Mouse (Mus musculus) adrenal gland, postnatal 10 days (tissue): ENCODE data around the gene Asb11. TPM values are rescaled to one million over a fixed set of nuclear protein-coding genes. Genes with fewer than 3 reads are reported as not detected.

Experiments
- DNase-seq: peaks from one replicate; pipeline ENCODE4 v3.0.0; 2021; ENCODE audit warnings: mixed read lengths
- long read RNA-seq, 2 experiments: library from polyadenylated mRNA; stranded (forward); transcript quantifications; one replicate each; pipeline ENCODE4 v2.0.0; 2021
- total RNA-seq, 2 experiments: library from RNA; stranded (reverse); gene quantifications; 2 replicates each; pipeline ENCODE4 v1.2.3; 2021

Gene Asb11
- total RNA-seq: 1 to 10 TPM in 1 of 2 experiments, under 1 TPM in 1; 0.33 to 1.9 TPM
- long read RNA-seq, experiment 1, partial matches to known transcripts: 0 of 1 reads
- long read RNA-seq, experiment 1, other reads (novel, unspliced or antisense): 1 of 1 reads
- long read RNA-seq, experiment 2: 0 reads

DNA sequence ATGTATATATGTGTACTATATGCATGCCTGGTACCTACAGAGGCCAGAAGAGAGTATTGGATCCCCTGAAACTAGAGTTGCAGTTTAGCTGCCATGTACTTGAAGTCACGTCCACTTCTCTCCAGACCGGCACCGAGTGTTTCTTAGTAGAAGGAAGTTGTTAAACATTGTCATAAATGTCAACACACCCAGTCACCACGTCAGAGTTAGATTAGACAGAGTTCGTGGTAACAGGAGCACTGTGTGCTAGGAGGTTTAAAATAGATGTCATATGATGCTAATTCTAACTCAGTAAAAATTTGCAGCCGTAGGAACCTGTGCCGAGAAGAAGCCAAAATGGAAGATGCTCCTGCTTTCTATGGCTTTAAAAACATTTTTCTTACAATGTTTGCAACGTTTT, at the start of gene Asb11:
Asb11 (plus strand) TSS at position 286 of the 400 bp plus-strand sequence.
- DNase-seq: no peak

DNA sequence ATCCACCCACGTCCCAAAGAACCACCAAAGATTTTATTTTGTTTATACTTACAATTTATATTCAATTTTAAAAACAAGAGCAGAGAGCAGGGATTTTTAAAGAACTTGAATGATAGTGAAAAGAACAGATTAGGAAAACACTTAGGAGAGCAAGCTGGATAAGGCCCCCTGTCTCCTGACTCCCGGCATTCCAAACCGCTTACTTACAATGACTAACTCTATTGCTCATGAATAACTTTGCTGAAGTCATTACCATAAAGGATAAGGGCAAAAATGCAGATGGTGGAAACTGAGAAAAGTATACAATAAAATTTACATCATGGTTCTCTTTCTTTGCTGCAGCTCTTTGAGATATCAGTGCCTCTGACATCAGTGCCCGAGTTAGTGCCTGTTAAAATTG, 42.7 kb upstream of the Asb11 start:
- no peak for DNase-seq

DNA sequence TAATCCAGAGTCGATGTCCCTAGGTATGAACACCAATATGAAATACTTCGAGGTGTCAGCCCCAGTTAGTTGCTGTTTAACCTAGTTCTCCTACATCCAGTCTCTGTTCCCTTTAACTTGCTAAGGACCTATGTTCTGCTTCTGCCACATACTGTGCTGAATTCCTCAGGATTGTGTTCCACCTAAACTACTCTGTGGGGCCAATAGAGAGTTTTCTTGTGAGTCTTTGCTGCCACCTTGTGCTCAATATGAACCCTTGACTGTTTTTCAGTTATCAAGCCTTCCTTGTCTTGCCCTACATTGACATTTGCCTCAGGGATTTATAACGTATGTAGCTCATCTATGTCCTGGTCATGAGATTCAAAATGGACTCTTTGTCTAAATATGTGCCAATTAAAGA, 38.3 kb upstream of the Asb11 start:
- DNase-seq: no peak

DNA sequence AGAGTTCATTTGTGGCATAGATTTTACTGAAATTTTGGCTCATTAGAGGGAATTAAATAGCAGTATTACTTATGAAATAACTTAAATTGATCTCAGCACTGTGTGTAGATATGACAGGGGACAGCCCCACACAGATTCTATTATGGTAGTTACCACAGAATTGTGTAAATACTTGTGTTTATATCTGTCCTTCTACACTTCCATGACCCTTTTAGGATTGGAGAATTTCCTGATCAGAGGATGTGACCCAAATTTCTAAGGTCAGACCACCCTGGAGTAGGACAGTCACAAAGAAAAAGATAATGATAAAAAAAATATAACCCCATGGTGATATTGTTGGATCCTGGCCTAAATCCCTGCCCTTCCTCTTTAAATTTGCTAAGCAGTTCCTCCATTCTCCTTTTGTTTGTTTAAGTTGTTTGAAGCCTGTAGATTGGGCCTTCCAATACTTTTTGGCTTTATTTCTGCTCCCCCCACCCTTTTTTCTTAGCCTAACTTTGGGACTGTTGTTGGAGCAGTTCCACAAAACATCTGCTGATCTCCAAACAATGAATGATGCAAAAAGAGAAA, 31.6 kb upstream of the Asb11 start:
- DNase-seq: no peak

DNA sequence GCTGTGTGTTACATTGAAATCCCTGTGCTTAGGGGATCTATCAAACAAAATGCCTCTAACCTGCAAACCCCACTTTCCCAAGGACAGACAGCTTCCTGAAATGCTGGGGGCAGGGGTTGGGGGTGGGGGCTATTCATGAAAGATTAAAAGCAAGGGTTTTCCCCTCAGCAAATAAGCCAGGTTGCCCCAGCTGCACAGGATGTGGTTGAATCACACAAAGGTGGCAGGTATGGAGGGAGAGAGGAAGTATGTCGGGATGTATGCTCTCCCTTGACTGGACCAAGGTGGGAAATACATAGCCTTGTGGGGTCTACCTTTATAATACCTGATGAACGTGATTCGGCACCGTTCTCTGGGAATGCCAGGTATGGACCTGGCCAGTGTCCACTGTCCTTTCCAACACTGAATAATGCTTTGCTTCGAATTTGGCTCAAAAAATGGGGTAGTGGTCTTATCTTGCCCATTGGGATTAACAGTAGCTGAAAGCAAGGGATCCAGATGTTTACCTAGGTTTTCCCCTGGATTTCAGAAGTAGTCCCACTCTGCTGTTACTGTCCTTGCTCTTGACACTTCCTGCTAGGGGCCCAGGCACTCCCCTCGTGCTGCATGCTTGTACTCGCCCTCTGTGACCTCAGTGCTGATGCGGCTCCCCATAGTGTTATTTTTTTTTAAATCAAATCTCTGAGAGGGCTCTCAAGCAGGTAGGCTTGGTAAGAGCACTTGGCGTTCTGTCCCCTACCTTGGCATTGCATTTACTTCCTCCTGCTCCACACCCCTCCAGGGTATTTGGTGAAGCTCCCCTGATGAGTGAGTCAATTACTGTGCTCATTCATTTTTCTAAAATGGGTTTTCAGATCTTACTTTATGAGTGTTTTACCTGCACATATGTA, 30.4 kb upstream of the Asb11 start:
- DNase-seq: no peak

DNA sequence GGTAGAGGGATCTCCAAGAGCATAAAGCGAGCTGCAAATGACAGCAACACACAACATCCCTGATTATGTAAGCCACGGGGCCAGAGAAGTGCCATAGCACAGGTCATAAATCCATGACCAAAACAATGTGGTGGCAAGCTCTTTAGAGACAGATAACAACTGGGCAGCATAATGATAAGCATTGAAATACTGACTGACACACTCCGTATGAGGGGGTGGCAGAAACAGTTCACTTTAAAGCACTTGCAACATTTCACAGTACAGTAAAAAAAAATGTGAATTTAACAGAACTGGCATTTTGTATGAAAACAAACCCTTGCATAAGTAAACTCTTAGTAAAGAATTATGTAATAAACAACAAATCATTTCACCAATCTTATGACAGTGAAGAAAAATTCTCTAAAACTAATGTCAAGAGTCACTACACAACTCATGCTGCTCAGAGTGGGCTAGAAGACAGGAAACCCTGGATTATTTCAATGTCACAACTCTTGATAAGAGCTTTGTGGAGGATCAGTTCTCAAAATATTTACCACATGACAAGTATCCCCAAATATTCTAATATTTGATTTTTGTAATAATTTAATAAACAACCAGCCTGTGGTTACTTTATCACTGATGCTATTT, 28.4 kb upstream of the Asb11 start:
- DNase-seq: no peak

DNA sequence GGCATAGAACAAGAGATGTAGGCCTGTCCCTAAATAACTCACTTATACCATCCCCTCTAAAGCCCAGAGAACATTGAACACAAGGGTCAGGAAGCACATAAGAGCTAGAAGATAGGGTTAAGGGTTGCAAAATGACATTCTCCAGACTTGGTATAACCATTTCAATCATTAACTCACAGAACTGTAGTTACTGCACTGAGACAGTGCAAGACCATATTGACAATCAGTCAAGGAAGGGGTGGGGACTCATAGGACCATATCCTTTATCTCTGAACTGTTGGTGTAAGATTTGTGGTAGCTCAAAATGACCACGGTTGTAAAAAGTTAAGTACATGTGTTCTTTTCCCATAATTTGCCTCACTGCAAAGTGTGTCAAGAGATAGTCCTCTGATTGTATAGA, 26.2 kb upstream of the Asb11 start:
- DNase-seq: no peak

DNA sequence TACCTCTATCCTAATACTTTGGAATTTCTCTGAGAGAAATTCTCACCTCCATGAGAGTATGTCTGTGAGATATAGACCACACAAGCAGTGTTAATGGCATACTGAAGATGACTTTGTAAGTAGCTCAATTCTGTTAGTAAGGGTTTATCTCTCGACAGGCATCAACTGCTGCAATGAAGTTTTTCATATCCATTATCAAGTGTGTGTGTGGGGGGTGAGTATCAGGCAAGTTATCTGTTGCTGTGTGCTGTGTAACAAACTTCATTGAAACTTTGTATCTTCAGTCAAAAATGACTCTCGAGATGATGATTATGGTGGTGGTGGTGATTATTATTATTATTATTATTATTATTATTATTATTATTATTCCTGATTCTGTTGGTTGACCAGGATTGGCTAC, 20.0 kb upstream of the Asb11 start:
- DNase-seq: no peak

DNA sequence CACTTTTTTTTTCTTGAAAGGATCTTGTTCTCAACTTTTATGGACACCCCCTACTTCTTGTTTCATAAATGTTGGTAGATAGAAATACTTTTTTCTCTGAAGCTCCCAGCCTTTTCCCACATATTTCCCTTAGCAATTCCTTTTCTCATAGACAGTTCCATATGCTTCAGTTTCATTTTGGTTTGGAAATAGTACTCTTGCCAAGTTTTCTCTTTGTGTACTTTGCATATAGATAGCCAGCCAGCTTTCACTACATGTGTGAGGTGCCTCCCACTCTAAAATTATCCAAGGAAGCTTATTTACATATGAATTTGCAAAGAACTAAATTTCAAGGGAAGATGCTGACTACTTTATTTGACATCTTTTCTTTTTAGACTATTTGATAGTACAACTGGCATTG, 18.8 kb upstream of the Asb11 start:
- no peak for DNase-seq

DNA sequence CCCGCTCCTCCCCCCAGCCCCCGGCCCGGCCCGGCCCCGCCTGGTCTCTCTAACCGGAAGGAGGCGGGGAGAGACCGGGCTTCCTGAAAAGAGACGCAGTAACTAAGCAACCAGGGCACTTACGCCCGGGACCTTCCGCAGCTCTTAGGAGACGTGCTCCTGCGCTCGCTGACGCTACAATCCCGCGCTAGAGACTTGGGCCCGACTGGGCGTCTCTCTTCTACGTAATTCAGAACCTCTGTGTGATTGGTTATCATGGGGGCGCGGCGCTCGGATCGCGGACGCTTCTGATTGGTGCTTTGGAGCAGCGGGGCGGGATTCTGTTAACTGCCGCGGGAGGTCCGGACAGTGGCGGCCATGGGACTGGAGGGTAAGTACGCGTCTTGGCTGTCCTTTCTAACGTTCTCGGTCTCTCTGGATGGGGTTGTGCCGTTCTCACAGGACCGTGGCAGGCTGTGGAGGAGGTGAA, 17.3 kb upstream of the Asb11 start, which contains the start of gene Piga:
Piga (plus strand) TSS at position 317 of the 469 bp plus-strand sequence.
- peak; percentile 90 for DNase-seq

DNA sequence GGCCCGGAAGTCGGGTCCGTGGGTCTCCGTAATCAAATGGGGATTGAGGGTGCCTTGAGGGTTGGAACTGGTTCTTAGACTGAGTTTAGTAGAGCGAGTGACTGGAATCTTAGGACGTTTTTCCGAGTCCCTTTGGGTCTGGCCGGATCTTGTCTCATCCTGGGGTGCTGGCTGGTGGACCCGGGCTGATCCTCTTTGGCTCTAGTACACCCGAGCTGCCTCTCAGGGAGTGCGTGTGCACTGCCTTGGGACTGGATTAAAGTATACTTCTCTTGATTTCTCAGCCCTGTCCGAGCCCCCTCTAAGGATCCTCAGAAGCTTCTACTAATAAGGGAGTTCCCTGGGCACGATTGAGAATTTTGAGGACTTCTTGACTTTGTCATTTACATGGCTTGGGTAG, 16.8 kb upstream of the Asb11 start:
- DNase-seq: no peak

DNA sequence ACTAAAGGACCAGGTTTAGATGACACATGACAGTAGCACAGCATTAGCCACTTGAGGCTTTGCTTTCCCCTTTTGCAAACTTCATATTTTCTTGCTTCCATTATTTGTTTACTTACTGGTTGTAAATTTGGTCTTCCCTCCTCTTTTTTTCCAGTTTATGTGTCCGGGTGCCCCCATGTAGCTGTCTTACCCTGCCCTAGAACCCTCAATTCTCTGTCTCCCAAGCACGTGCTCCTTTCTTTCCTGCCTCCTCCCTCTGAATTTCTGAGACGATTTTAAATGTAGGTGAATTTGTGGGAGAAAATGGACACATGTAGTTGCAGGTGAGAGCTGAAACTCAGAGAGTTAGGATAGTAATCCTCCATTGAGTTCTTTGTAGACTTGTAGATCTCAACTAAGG, 16.3 kb upstream of the Asb11 start:
- no peak for DNase-seq

DNA sequence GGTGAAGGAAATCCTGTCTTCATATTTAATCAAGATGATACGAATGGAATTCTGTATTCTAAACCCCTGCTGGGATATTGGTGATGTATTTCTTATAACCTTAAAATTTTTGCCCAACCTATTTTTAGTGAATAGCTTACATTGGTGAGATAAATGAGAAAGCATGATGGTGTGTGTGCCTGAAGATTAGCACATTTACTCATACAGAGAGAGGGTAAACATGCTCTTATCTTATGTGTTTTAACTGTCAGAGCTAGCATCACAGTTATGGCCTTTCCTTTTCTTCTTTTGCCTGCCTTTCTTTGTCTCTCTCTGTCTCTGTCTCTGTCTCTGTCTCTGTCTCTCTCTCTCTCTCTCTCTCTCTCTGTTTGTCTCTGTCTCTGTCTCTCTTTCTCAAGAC, 12.0 kb upstream of the Asb11 start:
- no peak for DNase-seq

DNA sequence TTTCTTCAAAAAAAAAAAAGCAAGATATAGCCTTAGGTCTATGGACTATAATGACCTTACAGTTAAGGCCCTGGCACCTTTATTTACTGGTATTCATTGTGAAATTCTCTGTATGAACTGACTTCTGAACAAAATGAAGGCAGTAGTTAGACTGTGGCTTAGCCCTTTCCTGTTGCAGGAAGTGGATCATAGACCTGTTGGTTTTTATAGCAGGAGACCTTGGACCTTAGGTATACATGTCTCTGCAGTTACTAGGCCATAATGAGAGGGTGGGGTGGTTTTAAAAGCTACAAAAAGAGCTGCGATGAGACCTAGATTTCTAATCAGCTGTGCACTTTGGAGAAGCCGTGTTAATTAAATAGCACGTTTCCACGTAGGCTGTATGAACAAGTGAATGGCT, 9.5 kb upstream of the Asb11 start:
- no peak for DNase-seq

DNA sequence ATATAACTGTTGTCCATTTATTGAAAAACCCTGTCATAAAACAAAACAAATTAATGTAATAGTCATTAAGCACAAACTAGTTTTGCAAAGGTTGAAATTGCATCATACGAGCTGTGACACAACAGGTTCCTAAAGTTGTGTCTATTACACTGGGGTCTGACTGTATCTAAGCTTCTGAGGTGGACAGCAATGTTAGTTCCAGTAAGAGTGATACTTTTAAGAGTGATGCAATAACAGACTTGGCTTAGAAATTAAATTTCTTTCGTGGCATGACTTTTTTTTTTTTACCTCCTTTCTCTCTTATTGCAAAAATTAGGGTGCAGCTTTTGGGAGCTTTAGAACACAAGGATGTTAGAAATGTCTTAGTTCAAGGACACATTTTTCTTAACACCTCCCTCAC, 8.6 kb upstream of the Asb11 start:
- no peak for DNase-seq

DNA sequence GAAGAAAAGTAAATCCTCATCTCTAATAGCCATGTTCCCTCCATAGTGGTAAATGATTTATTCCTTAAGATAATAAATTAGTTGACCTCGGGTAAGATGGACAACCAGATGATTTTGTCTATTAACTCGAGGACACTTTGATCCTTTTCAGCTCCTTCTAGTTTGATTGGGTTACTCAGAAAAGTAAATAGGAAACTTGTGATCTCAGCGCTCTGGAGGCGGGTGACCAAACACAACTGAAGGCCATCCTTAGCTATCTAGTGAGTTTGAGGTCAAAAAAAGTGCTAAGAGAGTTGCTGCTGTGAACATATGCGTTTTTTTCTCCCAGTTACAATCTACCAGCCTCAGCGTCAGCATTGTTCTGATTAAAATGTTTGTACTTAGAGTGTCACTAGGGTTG, 6.2 kb upstream of the Asb11 start:
- no peak for DNase-seq

DNA sequence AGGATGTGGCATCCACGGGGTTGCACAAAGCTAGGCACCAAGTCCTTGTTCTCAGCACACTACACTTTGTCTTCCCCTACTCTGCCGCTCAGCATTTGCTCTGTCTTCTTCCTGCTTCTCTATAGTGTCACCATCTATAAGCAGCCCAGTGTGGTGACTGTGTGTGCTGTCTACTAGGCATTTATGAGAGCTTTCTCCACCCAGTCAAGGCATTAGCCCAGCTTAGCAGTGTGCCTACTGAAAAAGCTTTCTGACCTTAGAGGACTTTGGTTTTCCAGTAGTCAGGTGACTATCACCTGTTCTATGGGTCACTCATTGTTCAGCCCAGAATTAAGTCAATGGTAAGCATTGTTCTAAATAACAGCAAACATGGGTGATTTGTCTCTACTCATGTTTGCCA, 5.7 kb upstream of the Asb11 start:
- no peak for DNase-seq

DNA sequence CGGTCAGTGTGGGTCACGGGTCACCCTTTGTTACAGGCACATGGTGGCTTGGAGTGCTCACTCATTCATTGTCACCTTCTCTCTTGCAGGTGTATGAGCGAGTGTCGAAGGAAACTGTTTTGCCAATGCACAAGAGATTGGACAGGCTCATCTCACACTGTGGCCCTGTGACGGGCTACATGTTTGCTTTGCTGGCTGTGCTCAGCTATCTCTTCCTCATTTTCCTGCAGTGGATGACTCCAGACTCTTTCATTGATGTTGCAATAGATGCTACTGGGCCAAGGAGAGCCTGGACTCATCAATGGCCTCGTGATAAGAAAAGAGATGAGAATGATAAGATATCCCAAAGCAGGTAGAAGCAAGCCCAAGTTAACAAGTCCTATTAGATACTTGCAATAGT, 5.3 kb upstream of the Asb11 start:
- DNase-seq: no peak

DNA sequence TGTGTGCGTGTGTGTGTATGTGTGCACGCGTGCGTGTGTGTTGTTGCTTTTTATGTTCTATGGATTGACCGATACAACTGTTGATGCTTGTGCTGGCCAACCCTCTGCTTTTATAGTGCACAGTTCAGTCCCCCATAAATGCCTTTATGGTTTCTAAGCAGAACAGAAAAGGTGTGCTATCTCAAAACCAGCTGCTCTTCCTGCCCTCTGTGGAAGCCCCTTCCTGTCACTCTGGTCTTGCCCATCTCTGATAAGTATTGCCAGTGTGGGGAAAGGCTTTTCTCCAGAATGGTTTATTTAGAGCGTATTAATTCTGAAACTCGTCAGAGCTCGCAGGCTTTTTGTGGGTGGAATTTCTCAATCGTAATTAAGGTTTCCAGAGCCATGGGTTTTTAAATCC, 4.1 kb upstream of the Asb11 start:
- no peak for DNase-seq

DNA sequence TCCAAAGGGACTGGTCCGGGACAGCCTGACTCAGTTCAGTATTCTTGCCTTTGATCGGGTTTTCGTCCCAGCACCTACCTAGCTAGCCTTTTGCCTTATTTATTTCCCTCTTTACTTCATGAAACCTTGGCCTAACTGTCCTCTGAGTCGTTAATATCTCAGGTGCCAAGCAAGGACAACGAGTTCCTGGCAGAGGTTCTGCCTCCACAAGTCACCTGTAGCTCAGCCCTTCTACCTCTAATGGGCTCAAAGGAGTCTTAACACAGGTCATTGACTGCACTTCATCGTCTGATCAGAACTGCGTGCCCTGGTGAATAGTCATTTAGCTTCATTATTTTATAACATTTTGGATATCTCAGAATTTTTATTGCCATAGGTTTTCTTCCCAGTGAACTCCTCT, 2.7 kb downstream of the Asb11 start:
- DNase-seq: no peak

DNA sequence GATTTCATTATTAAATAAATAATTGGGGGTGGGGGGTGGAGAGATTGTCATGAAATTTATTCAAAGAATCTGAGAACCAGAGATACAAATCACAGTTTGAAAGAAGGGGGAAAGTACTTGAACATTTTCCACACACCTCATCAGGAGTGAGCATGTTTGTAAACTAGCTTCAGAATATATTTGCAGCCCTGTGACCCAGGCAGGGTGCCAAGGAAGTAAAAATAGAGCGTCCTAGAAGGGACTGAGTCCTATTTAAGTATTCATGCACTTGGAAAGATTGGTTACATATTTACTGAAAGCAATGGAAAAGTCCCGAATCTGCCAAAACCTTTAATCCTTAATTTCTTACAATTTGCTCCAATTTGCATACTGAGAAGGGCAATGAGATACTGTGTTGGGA, 3.3 kb downstream of the Asb11 start:
- DNase-seq: peak; percentile 48

DNA sequence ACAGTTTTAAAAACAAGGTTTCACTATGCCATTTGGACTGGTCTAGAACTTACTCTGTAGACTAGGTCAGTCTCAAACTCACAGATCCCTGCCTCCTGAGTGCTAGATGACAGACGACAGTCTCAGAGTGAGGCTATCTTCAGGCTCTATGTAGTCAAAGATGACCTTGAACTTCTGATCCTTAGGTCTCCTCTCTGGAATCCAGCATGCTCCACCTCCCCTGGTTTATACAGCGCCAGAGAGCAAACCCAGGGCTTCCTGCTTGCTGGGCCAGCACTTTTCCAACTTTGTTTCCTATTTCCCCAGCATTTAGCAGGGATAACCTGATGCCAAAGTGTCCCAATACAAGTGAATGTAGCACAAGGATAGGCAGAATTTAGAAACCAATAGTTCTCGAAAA, 3.9 kb downstream of the Asb11 start:
- no peak for DNase-seq

DNA sequence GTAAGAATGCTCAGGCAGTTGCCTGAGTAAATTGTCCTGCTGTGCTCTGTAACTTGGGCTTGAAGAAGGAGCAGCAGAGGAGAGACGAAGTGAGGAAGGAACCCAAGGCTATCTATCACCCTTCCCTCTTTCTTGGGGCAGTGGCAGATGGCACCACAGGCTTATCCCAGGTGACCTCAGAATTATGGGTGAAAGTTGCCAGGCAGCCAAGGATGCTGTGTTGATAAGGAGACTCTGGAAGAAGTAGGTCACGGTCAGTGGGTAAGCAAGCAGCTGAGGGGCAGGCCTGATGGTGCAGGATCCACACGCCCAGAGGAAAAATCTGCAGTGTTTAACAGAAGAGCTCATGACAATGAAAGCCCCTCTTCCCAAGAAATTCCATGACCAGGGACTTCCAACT, 4.5 kb downstream of the Asb11 start:
- DNase-seq: peak; percentile 20
